Mouse (Mus musculus): ENCODE measurements at regions not wholly inside any gene's neighbourhood (a gene's known extent, or its start where the extent isn't known, plus 50 kb on each side); places are given as distances from the start of the nearest gene placed in this dataset.

DNA sequence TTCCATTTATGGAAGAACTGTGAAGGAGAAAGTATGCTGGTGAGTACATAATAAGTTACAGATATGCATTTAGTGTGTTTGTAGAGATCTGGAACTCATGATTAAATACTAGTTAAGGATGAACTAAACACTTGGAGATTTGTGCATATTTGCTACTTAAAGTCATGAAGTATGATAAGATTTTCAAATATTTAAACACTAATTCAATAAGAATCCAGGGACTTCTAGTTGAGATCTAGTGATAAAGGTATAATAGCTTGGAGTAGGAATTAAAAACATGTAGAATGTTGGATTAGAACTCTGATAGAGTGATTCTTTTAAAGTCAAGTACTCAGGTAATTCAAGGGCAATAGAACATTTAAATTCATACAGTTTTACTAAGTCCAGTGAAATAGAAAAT lies 1026.5 kb upstream of the Lcorl start:
- no peak for TF ChIP-seq FLI1 (IDR thresholded peaks at IDR 0.05; ENCODE audit: low read length)
- TF ChIP-seq GATA1 (IDR thresholded peaks at IDR 0.05; ENCODE audit: borderline replicate concordance, low read length), result no peak

Measured in megakaryocyte, embryonic 14.5 days (primary cell).